Mouse (Mus musculus) stomach, embryonic 16.5 days (tissue): ENCODE measurements around the gene Ctla2a. TPM values are rescaled to one million over a fixed set of nuclear protein-coding genes. Genes with fewer than 3 reads are reported as not detected.
"Not testable (repeated sequence)": the region's sequence is repeated elsewhere in the genome, so short reads cannot be mapped to it uniquely, and the experiment has no call there.

Experiments
- ATAC-seq: fragments of 200-750 bp; cut with Nextera tagmentation; 2 replicates; pipeline ENCODE4 v1.8.0; 2017; ENCODE audit warnings: moderate number of reproducible peaks, moderate TSS enrichment; ENCODE audit not compliant: insufficient read depth, low FRiP score
- H3K27ac ChIP-seq: fragments of 300-500 bp; sonication (generic); 2 replicates; pipeline ENCODE4 v1.5.1; 2014; ENCODE audit warnings: low read length
- H3K27me3 ChIP-seq: fragments of 300-500 bp; sonication (generic); 2 replicates; pipeline ENCODE4 v1.6.1; 2014; ENCODE audit warnings: low read length, control low read depth, mixed read lengths; ENCODE audit not compliant: control insufficient read depth, insufficient read depth
- H3K36me3 ChIP-seq: fragments of 300-500 bp; sonication (generic); 2 replicates; pipeline ENCODE4 v1.6.1; 2014; ENCODE audit warnings: low read length; ENCODE audit not compliant: control insufficient read depth, insufficient read depth
- H3K4me1 ChIP-seq: fragments of 300-500 bp; sonication (generic); 2 replicates; pipeline ENCODE4 v1.6.1; 2014; ENCODE audit warnings: low read length, control low read depth, mixed read lengths; ENCODE audit not compliant: control insufficient read depth, insufficient read depth
- H3K4me2 ChIP-seq: fragments of 300-500 bp; sonication (generic); 2 replicates; pipeline ENCODE4 v1.6.1; 2014; ENCODE audit warnings: low read depth, low read length, mixed read lengths
- H3K4me3 ChIP-seq: fragments of 300-500 bp; sonication (generic); replicated peaks from 2 replicates; pipeline ENCODE4 v1.5.1; 2014; ENCODE audit warnings: mild to moderate bottlenecking, low read length
- H3K9ac ChIP-seq: fragments of 300-500 bp; sonication (generic); 2 replicates; pipeline ENCODE4 v1.6.1; 2014; ENCODE audit warnings: low read length
- H3K9me3 ChIP-seq: fragments of 300-500 bp; sonication (generic); replicated peaks from 2 replicates; pipeline ENCODE4 v1.6.1; 2016; ENCODE audit warnings: low read length, control low read depth; ENCODE audit not compliant: control insufficient read depth
- WGBS: fragments of 180-500 bp; shearing (Covaris S2); extraction: QIAGEN DNeasy Blood & Tissue Kit; methylation state at CpG from one replicate; pipeline ENCODE4 v1.1.7; 2014; 5-methylcytosine and 5-hydroxymethylcytosine counted together
- polyA plus RNA-seq: library from polyadenylated mRNA; unstranded; fragments of >200 nt; fragmentation: Nextera tagmentation; extraction: Ambion mirVana; gene quantifications from 2 replicates; pipeline ENCODE4 v1.2.1, GENCODE M21; 2015

Ctla2a gene
- 28.5 and 29.6 TPM in 2 replicates for polyA plus RNA-seq

- WGBS = 57% methylated on average over 5 of the region's 5 CpGs
- H3K4me3 ChIP-seq = no peak within 1 kb of the TSS
- no peaks in the 10 kb centered on the region for H3K27me3 ChIP-seq
- H3K27ac ChIP-seq = no peak within 1 kb of the TSS
- ATAC-seq = peak; percentile 62; the same call in 1 of the 2 replicates
- H3K36me3 ChIP-seq = no peaks in the 10 kb centered on the region
- H3K9ac ChIP-seq = no peak within 1 kb of the TSS
- H3K4me2 ChIP-seq = no peak within 1 kb of the TSS
- H3K4me1 ChIP-seq = no peaks in the 10 kb centered on the region
- no peaks in the 10 kb centered on the region for H3K9me3 ChIP-seq
These were observed at the start of gene Ctla2a, which contains the start of gene Gm49391 for GRCm38 (mm10) chr13:60936500-60936901. Ctla2a (minus strand) TSS chr13:60936625. Gm49391 (minus strand) TSS chr13:60936571.

- H3K9ac ChIP-seq, H3K9me3 ChIP-seq, H3K4me1 ChIP-seq, H3K36me3 ChIP-seq, H3K27me3 ChIP-seq, H3K4me2 ChIP-seq, ATAC-seq, H3K27ac ChIP-seq, H3K4me3 ChIP-seq: not testable (repeated sequence)
- 68% methylated on average over 4 of the region's 4 CpGs for WGBS
These were observed 35.9 kb upstream of the Ctla2a start for GRCm38 (mm10) chr13:60972319-60972718.

GRCm38 (mm10) chr13:60963985-60964384 lies 27.6 kb upstream of the Ctla2a start:
- H3K27ac ChIP-seq, H3K4me2 ChIP-seq, H3K4me1 ChIP-seq, H3K9me3 ChIP-seq, H3K9ac ChIP-seq, H3K36me3 ChIP-seq, H3K4me3 ChIP-seq, ATAC-seq, H3K27me3 ChIP-seq: not testable (repeated sequence)
- WGBS = 32% methylated on average over 5 of the region's 5 CpGs

- Histone ChIP-seq H3K4me2 (no peak overlapping the region), H3K4me3 (no peak overlapping the region), H3K27ac (no peak overlapping the region), H3K9me3 (no peaks in the 10 kb centered on the region), H3K4me1 (no peaks in the 10 kb centered on the region), H3K27me3 (no peaks in the 10 kb centered on the region), H3K36me3 (no peaks in the 10 kb centered on the region), H3K9ac (no peak overlapping the region)
- 63% methylated on average over 5 of the region's 5 CpGs for WGBS
- no peak for ATAC-seq
These were observed 25.3 kb upstream of the Ctla2a start for GRCm38 (mm10) chr13:60961706-60962105.

- H3K27me3 ChIP-seq, H3K9me3 ChIP-seq, H3K36me3 ChIP-seq, H3K9ac ChIP-seq, H3K4me1 ChIP-seq, H3K4me2 ChIP-seq, ATAC-seq, H3K4me3 ChIP-seq, H3K27ac ChIP-seq: not testable (repeated sequence)
- 73% methylated on average over 3 of the region's 3 CpGs for WGBS
These were observed 5.5 kb upstream of the Ctla2a start, which contains the start of gene Tpbpa for GRCm38 (mm10) chr13:60941884-60942283. Tpbpa (minus strand) TSS chr13:60941984.

GRCm38 (mm10) chr13:60935490-60935889 lies 935 bp downstream of the Ctla2a start, which contains the start of gene Gm49393:
Gm49393 (minus strand) TSS chr13:60935590.
- H3K27ac ChIP-seq, H3K36me3 ChIP-seq, H3K27me3 ChIP-seq, ATAC-seq, H3K4me2 ChIP-seq, H3K9ac ChIP-seq, H3K4me1 ChIP-seq, H3K9me3 ChIP-seq, H3K4me3 ChIP-seq: not testable (repeated sequence)
- WGBS = 79% methylated on average over 2 of the region's 2 CpGs

- not testable (repeated sequence) for H3K9me3 ChIP-seq, H3K4me1 ChIP-seq, H3K4me2 ChIP-seq, H3K9ac ChIP-seq, H3K4me3 ChIP-seq, ATAC-seq, H3K27ac ChIP-seq, H3K36me3 ChIP-seq, H3K27me3 ChIP-seq
- 84% methylated on average over 2 of the region's 2 CpGs for WGBS
These were observed 31.6 kb downstream of the Ctla2a start, which contains the start of gene Tpbpb for GRCm38 (mm10) chr13:60904780-60905179. Tpbpb (minus strand) TSS chr13:60904880.

GRCm38 (mm10) chr13:60897328-60897727 lies 39.1 kb downstream of the Ctla2a start, which contains the start of gene Ctla2b:
Ctla2b (minus strand) TSS chr13:60897447.
- Histone ChIP-seq H3K27ac (no peak within 1 kb of the TSS), H3K4me2 (no peak within 1 kb of the TSS), H3K27me3 (no peaks in the 10 kb centered on the region), H3K9ac (no peak within 1 kb of the TSS), H3K36me3 (no peaks in the 10 kb centered on the region), H3K9me3 (no peaks in the 10 kb centered on the region), H3K4me3 (no peak within 1 kb of the TSS), H3K4me1 (no peaks in the 10 kb centered on the region)
- peak; percentile 47 for ATAC-seq
- 61% methylated on average over 3 of the region's 3 CpGs for WGBS

GRCm38 (mm10) chr13:60896794-60897193 lies 39.6 kb downstream of the Ctla2a start, which contains the start of gene Gm49392:
Gm49392 (minus strand) TSS chr13:60896894.
- H3K4me2 ChIP-seq, H3K4me3 ChIP-seq, H3K27ac ChIP-seq, H3K36me3 ChIP-seq, H3K9ac ChIP-seq, ATAC-seq, H3K9me3 ChIP-seq, H3K4me1 ChIP-seq, H3K27me3 ChIP-seq: not testable (repeated sequence)
- WGBS = 91% methylated on average over 7 of the region's 8 CpGs
